Mouse (Mus musculus) granulocyte monocyte progenitor cell, adult 5-6 weeks (primary cell): ENCODE measurements at regions not wholly inside any gene's neighbourhood (a gene's known extent, or its start where the extent isn't known, plus 50 kb on each side); places are given as distances from the start of the nearest gene placed in this dataset.
"Not testable (repeated sequence)": the region's sequence is repeated elsewhere in the genome, so short reads cannot be mapped to it uniquely, and the experiment has no call there.

Source experiments
- ATAC-seq: replicated peaks from 2 replicates; pipeline ENCODE4 v1.8.0; 2016; ENCODE audit warnings: mild to moderate bottlenecking, moderate TSS enrichment, inconsistent platforms; ENCODE audit not compliant: poor library complexity, severe bottlenecking

DNA sequence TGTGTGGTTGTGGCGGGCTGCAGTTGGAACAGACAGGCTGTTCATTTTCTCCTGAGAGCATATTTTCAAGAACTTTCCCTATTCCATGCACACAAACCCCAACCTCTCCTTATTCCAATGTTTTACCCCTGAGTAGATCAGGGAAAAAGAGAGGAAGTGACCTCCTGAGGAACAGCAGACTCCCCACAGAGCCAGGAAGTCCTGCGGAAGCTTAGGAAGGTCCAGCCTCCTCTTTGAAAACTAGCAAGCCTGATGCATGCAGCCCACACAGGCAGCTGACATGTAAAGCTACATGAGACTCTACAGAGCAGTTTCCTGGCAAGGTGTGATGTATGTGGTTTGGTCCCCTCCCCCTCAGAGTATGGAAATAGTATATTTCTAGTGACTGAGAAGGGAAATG lies 160.9 kb upstream of the Col8a1 start:
- ATAC-seq: no peak

GRCm38 (mm10) chr16:57923447-57924129 lies 169.1 kb upstream of the Col8a1 start:
- no peak for ATAC-seq

DNA sequence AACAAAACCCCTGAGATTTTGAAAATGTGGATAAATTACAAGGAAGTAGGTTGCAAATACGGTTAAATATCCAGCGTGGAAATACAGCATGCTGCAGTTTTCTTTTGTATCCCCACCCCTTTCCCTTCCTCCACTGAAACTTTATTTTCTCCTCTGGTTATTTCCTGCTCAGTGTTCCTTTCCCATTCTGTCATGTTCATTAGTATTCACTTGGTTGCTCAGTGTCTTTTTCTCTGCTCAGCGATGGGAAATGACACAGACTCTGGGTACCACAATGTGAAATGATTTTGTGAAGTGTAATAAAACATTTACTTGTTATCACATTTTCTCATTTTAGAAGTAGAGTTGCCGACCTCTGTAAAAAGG lies 169.6 kb upstream of the Col8a1 start:
- no peak for ATAC-seq

DNA sequence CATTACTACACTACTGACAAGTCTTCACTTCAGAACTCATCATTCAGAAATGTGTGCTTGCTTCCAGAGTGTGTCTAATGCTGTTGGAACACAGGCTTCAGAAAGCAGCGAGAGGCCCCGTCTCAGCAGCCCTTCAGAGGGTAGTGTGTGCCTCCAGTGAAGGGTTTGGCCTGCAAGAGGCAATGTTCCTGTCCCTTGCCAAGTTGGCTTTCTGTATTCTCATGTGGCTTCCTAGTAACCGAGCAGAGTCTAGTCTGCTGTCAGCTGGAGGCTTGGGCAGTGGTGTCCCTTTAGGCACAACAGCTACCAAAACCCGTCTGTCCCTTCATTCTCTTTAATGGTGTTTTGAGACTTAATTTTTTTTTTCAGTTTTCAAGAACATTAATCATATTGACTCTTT lies 173.3 kb upstream of the Col8a1 start:
- no peak for ATAC-seq

DNA sequence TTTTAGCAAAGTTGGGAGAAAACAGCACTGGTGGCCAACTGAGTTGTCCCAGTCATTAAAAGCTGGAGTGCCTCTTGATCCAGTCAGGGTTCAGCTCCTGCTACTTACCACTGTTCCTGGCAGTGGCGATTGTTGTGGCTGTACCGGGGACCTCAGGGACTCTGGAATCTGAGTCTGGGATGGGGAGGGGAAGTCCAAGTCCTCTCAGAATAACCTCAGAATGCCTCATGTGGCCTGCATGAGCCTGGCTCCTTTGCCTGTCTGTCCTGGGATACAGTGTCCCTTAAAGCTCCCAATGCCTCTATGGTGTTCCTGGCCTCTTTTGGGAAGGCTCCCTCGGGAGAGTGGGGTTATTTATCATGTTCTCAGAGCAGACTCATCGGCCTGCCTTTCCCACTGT lies 173.8 kb upstream of the Col8a1 start:
- no peak for ATAC-seq

- ATAC-seq: no peak
Measured at GRCm38 (mm10) chr16:57929151-57929764, 174.7 kb upstream of the Col8a1 start.

GRCm38 (mm10) chr16:57945404-57945803 lies 190.9 kb upstream of the Col8a1 start:
- ATAC-seq: no peak

GRCm38 (mm10) chr16:57947309-57947708 lies 192.8 kb upstream of the Col8a1 start:
- no peak for ATAC-seq

DNA sequence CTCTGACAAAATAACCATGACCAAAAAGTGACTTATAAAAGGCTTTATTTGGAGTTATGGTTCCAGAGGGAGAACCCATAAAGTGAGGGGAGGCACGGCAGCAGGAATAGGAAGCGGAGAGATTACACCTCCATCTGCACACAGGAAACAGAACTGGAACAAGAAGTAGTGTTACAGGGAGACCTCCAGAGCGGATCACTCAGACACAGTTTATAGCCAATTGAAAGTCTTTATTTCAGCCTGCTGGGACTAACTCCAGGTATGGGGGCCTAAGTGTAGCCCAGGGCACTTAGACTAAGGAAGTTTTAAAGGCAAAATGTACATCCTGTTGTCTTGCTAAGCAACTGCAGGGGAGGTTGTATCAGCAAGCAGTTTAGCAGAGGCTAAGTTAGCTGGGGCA lies 195.1 kb upstream of the Col8a1 start:
- no peak for ATAC-seq

- ATAC-seq: no peak
Measured at GRCm38 (mm10) chr16:57970956-57971355, 216.4 kb upstream of the Col8a1 start.

- ATAC-seq: no peak
Measured at GRCm38 (mm10) chr16:57984111-57984510, 229.6 kb upstream of the Col8a1 start.

GRCm38 (mm10) chr16:58005740-58006139 lies 251.2 kb upstream of the Col8a1 start:
- no peak for ATAC-seq

- ATAC-seq: no peak
Measured at GRCm38 (mm10) chr16:58013557-58013956, 259.0 kb upstream of the Col8a1 start.

DNA sequence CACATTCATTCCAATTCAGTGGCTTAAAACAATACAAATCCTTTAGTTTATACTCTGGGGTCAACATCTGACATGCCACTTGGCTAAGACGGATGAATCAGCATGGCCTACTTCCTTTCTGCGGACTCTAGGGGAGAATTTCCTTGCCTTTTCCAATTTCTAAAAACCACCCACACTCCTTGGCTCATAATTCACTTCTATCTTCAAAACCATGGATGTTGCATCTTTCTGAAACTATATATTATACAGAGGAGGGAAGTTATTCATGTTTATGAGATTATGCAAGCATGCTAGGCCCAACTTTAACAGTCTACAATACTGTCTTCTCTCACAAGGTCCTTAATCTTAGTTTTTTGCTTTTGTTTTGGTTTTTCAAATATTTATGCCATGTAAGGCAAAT lies 273.0 kb upstream of the Col8a1 start:
- ATAC-seq: no peak

DNA sequence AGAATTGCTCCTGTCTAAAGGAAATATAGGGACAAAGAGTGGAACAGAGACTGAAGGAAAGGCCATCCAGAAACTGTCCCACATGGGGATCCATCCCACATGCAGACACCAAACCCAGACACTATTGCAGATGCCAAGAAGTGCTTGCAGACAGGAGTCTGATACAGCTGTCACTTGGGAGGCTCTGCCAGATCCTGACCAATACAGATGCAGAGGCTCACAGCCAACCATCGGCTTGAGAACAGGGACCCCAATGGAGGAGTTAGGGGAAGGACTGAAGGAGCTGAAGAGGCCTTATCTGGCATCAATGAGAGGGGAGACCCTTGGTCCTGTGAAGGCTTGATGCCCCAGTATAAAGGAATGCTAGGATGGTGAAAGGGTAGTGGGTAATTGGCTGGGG lies 274.0 kb upstream of the Col8a1 start:
- not testable (repeated sequence) for ATAC-seq

DNA sequence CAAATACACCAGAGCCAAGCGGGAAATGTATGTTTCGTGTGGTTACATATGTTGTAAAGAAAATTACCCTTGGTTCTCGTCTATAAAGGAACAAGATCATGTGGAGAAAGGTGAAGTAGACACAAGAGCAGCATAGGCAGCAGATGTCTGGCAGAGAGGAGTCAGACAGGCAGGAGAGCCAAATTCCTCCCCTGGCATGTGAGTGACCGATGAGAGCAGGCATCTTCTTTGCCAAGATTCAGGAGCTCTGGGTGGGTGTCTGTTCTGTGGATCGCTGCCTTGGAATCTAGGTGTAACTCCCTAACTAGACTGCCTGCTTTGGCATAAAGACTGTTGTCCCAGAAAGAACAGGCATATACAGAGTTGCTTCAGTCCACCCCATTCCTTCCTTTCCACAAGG lies 275.1 kb upstream of the Col8a1 start:
- no peak for ATAC-seq

GRCm38 (mm10) chr16:58068654-58069271 lies 314.2 kb upstream of the Col8a1 start:
- no peak for ATAC-seq

DNA sequence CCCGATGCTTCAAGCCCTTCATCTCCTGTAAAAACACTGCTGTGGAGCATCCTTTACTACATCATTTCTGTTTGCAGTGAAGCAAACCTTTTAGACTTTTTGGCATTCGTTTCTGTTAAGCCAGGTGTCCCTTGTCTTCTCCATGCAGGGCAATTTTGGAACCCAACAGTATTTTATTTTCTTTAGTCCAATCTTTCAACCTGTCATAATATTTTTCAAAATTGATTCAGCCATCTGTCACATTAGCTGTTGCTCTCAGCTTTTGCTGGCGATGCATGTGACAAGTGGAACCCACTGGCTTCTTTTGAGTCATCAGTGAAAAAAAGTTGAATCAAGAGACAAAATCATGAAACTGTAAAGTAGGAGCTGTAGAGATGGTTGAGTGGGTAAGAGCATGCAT lies 317.9 kb upstream of the Col8a1 start:
- ATAC-seq: no peak

DNA sequence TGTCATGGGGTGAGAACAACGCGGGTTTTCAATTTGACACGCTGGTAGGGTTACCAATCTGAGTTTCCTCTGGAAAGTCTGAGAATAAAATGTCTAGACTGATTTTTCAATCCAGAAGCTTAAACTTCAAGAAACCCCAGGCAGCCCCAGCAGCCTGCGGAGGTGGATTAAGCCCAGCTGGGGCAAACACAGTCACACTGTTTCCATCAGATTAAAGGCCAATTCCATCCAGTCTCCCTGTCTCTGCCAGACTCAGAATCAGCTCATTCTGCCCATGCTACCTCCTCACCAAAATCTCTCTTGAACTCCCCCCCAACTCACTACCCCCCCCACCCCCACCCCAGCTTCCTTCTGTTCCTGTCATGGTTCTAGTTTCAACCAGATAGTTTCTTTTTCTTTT lies 307.9 kb upstream of the Dcbld2 start:
- no peak for ATAC-seq

DNA sequence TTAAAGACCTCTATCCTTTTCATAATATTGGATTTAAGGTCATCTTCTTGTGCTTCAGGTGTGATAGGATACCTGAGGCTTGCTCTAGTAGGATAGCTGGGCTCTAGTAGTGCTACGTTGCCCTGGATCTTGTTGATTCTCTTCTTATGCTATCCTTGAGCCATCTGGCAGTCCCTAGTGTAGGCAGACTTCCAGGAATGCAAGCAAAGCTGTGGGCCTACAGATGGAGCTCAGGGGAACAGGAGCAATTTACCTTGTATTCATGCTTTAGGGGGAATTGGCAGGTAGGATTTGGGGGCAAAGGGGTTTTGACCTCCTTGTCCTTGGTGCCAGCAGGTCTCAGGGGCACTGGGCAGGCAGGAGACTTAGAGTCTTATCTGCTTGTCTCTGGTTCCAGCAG lies 297.8 kb upstream of the Dcbld2 start:
- no peak for ATAC-seq

GRCm38 (mm10) chr16:58126086-58126485 lies 282.2 kb upstream of the Dcbld2 start:
- ATAC-seq: no peak
